Mouse (Mus musculus): ENCODE measurements around the gene Mllt1. TPM values are rescaled to one million over a fixed set of nuclear protein-coding genes. Genes with fewer than 3 reads are reported as not detected.

Mllt1 gene
- polyA plus RNA-seq, 1 experiment from 2014 or later = 67.7 TPM

Other genes starting within 250 kb of the Mllt1 start
- 385 and 393 TPM in 2 replicates for gene Ndufa11, start 217.6 kb downstream of the Mllt1 start, polyA plus RNA-seq (2016; fragmentation: Nextera tagmentation; extraction: Ambion mirVana)
- 12.0 and 16.5 TPM in 2 replicates for gene Vmac, start 217.4 kb downstream of the Mllt1 start, polyA plus RNA-seq (2016; fragmentation: Nextera tagmentation; extraction: Ambion mirVana)
- gene Nrtn, start 177.9 kb downstream of the Mllt1 start, polyA plus RNA-seq (2016; fragmentation: Nextera tagmentation; extraction: Ambion mirVana) = 4.1 and 5.6 TPM in 2 replicates
- gene Dus3l, start 170.7 kb downstream of the Mllt1 start, polyA plus RNA-seq (2016; fragmentation: Nextera tagmentation; extraction: Ambion mirVana) = 44.7 and 45.6 TPM in 2 replicates
- 1.5 and 2.2 TPM in 2 replicates for gene Prr22, start 165.2 kb downstream of the Mllt1 start, polyA plus RNA-seq (2016; fragmentation: Nextera tagmentation; extraction: Ambion mirVana)
- 9.8 TPM in 2 replicates for gene Rfx2, start 104.4 kb downstream of the Mllt1 start, polyA plus RNA-seq (2016; fragmentation: Nextera tagmentation; extraction: Ambion mirVana)
- gene Acsbg2, start 61.0 kb downstream of the Mllt1 start, polyA plus RNA-seq (2016; fragmentation: Nextera tagmentation; extraction: Ambion mirVana) = not detected in 2 replicates
- 0.48 and 0.66 TPM in 2 replicates for gene 1700061G19Rik, start 59.9 kb downstream of the Mllt1 start, polyA plus RNA-seq (2016; fragmentation: Nextera tagmentation; extraction: Ambion mirVana)
- not detected in 2 replicates for gene Acer1, start 46.7 kb upstream of the Mllt1 start, polyA plus RNA-seq (2016; fragmentation: Nextera tagmentation; extraction: Ambion mirVana)
- 173 and 174 TPM in 2 replicates for gene Clpp, start 54.9 kb upstream of the Mllt1 start, polyA plus RNA-seq (2016; fragmentation: Nextera tagmentation; extraction: Ambion mirVana)
- gene Alkbh7, start 61.9 kb upstream of the Mllt1 start, polyA plus RNA-seq (2016; fragmentation: Nextera tagmentation; extraction: Ambion mirVana) = 40.2 and 41.3 TPM in 2 replicates
- 0.76 and 0.94 TPM in 2 replicates for gene Pspn, start 64.6 kb upstream of the Mllt1 start, polyA plus RNA-seq (2016; fragmentation: Nextera tagmentation; extraction: Ambion mirVana)
- gene Gtf2f1, start 75.9 kb upstream of the Mllt1 start, polyA plus RNA-seq (2016; fragmentation: Nextera tagmentation; extraction: Ambion mirVana) = 81.2 and 83.3 TPM in 2 replicates
- 0.39 and 0.52 TPM in 2 replicates for gene Gm17949, start 76.1 kb upstream of the Mllt1 start, polyA plus RNA-seq (2016; fragmentation: Nextera tagmentation; extraction: Ambion mirVana)
- 45.4 and 53.7 TPM in 2 replicates for gene Khsrp, start 96.1 kb upstream of the Mllt1 start, polyA plus RNA-seq (2016; fragmentation: Nextera tagmentation; extraction: Ambion mirVana)
- gene Slc25a41, start 106.2 kb upstream of the Mllt1 start, polyA plus RNA-seq (2016; fragmentation: Nextera tagmentation; extraction: Ambion mirVana) = 0.10 TPM in 1 of 2 replicates, not detected in the other
- gene Crb3, start 123.7 kb upstream of the Mllt1 start, polyA plus RNA-seq (2016; fragmentation: Nextera tagmentation; extraction: Ambion mirVana) = 1.2 and 1.5 TPM in 2 replicates
- gene Slc25a23, start 124.4 kb upstream of the Mllt1 start, polyA plus RNA-seq (2016; fragmentation: Nextera tagmentation; extraction: Ambion mirVana) = 10.4 and 12.6 TPM in 2 replicates
- 1.5 and 2.3 TPM in 2 replicates for gene Dennd1c, start 143.1 kb upstream of the Mllt1 start, polyA plus RNA-seq (2016; fragmentation: Nextera tagmentation; extraction: Ambion mirVana)
- 68.7 and 128 TPM in 2 replicates for gene Tubb4a, start 152.4 kb upstream of the Mllt1 start, polyA plus RNA-seq (2016; fragmentation: Nextera tagmentation; extraction: Ambion mirVana)
- 11.7 and 12.3 TPM in 2 replicates for gene Tnfsf9, start 169.9 kb upstream of the Mllt1 start, polyA plus RNA-seq (2016; fragmentation: Nextera tagmentation; extraction: Ambion mirVana)
- gene Cd70, start 214.4 kb upstream of the Mllt1 start, polyA plus RNA-seq (2016; fragmentation: Nextera tagmentation; extraction: Ambion mirVana) = 0.27 TPM in 1 of 2 replicates, not detected in the other

All from midbrain, embryonic 10.5 days (tissue).